Mouse (Mus musculus): ENCODE results near the gene Hbb-bs. TPM values are rescaled to one million over a fixed set of nuclear protein-coding genes. Genes with fewer than 3 reads are reported as not detected.
"Not testable (repeated sequence)": the region's sequence is repeated elsewhere in the genome, so short reads cannot be mapped to it uniquely, and the experiment has no call there.

Gene Hbb-bs
- polyA plus RNA-seq, 1 experiment from 2014 or later = 4,227 TPM

GRCm38 (mm10) chr7:103808120-103808519, 19.8 kb downstream of the Hbb-bs start:
- not testable (repeated sequence) for H3K9ac ChIP-seq (ENCODE audit: low read depth, low read length); H3K36me3 ChIP-seq (ENCODE audit: control insufficient read depth, insufficient read depth, low read length); H3K4me2 ChIP-seq (ENCODE audit: low read length); H3K27ac ChIP-seq (ENCODE audit: low read length); H3K4me3 ChIP-seq (ENCODE audit: low read depth, low read length); ATAC-seq; H3K9me3 ChIP-seq (replicated peaks; ENCODE audit: control insufficient read depth, low read length, poor library complexity, severe bottlenecking); H3K27me3 ChIP-seq (ENCODE audit: control insufficient read depth, insufficient read depth, low read depth, low read length); H3K4me1 ChIP-seq (ENCODE audit: control insufficient read depth, insufficient read depth, low read length)
- 80% methylated on average over 2 of the region's 2 CpGs for WGBS

GRCm38 (mm10) chr7:103806856-103807255, 21.0 kb downstream of the Hbb-bs start:
- Histone ChIP-seq H3K4me3 (ENCODE audit: low read depth, low read length) (no peak overlapping the region), H3K4me1 (ENCODE audit: control insufficient read depth, insufficient read depth, low read length) (no peaks in the 10 kb centered on the region), H3K27ac (ENCODE audit: low read length) (no peak overlapping the region), H3K9me3 (replicated peaks; ENCODE audit: control insufficient read depth, low read length, poor library complexity, severe bottlenecking) (no peaks in the 10 kb centered on the region), H3K4me2 (ENCODE audit: low read length) (no peak overlapping the region), H3K9ac (ENCODE audit: low read depth, low read length) (no peak overlapping the region), H3K27me3 (ENCODE audit: control insufficient read depth, insufficient read depth, low read depth, low read length) (no peaks in the 10 kb centered on the region), H3K36me3 (ENCODE audit: control insufficient read depth, insufficient read depth, low read length) (no peaks in the 10 kb centered on the region)
- WGBS = 61% methylated on average over 1 of the region's 1 CpGs
- no peak for ATAC-seq

- Histone ChIP-seq H3K4me3 (ENCODE audit: low read depth, low read length) (no peak overlapping the region), H3K9ac (ENCODE audit: low read depth, low read length) (no peak overlapping the region), H3K4me2 (ENCODE audit: low read length) (no peak overlapping the region), H3K9me3 (replicated peaks; ENCODE audit: control insufficient read depth, low read length, poor library complexity, severe bottlenecking) (no peaks in the 10 kb centered on the region), H3K36me3 (ENCODE audit: control insufficient read depth, insufficient read depth, low read length) (no peaks in the 10 kb centered on the region), H3K27ac (ENCODE audit: low read length) (no peak overlapping the region), H3K4me1 (ENCODE audit: control insufficient read depth, insufficient read depth, low read length) (no peaks in the 10 kb centered on the region), H3K27me3 (ENCODE audit: control insufficient read depth, insufficient read depth, low read depth, low read length) (no peaks in the 10 kb centered on the region)
- WGBS = 19% methylated on average over 4 of the region's 4 CpGs
- no peak for ATAC-seq
Observed at GRCm38 (mm10) chr7:103792669-103793388, 35.1 kb downstream of the Hbb-bs start.

- Histone ChIP-seq H3K27me3 (ENCODE audit: control insufficient read depth, insufficient read depth, low read depth, low read length) (no peaks in the 10 kb centered on the region), H3K9me3 (replicated peaks; ENCODE audit: control insufficient read depth, low read length, poor library complexity, severe bottlenecking) (no peaks in the 10 kb centered on the region), H3K9ac (ENCODE audit: low read depth, low read length) (no peak within 1 kb of the TSS), H3K36me3 (ENCODE audit: control insufficient read depth, insufficient read depth, low read length) (no peaks in the 10 kb centered on the region), H3K4me1 (ENCODE audit: control insufficient read depth, insufficient read depth, low read length) (no peaks in the 10 kb centered on the region), H3K4me2 (ENCODE audit: low read length) (no peak within 1 kb of the TSS), H3K4me3 (ENCODE audit: low read depth, low read length) (no peak within 1 kb of the TSS), H3K27ac (ENCODE audit: low read length) (no peak within 1 kb of the TSS)
- WGBS = 86% methylated on average over 3 of the region's 3 CpGs
- no peak for ATAC-seq
Observed at GRCm38 (mm10) chr7:103791721-103792120, 36.2 kb downstream of the Hbb-bs start, which contains the start of gene Olfr67. Gene Olfr67, minus strand, starts transcription at chr7:103791821.

GRCm38 (mm10) chr7:103779598-103779997, 48.3 kb downstream of the Hbb-bs start, which contains the start of gene Olfr68:
Gene Olfr68, minus strand, starts transcription at chr7:103779698.
- no peak within 1 kb of the TSS for H3K4me3 ChIP-seq (ENCODE audit: low read depth, low read length)
- no peak for ATAC-seq
- H3K4me1 ChIP-seq (ENCODE audit: control insufficient read depth, insufficient read depth, low read length) = no peaks in the 10 kb centered on the region
- 74% methylated on average over 3 of the region's 3 CpGs for WGBS
- no peak within 1 kb of the TSS for H3K4me2 ChIP-seq (ENCODE audit: low read length)
- no peaks in the 10 kb centered on the region for H3K9me3 ChIP-seq (replicated peaks; ENCODE audit: control insufficient read depth, low read length, poor library complexity, severe bottlenecking)
- no peak within 1 kb of the TSS for H3K9ac ChIP-seq (ENCODE audit: low read depth, low read length)
- no peaks in the 10 kb centered on the region for H3K27me3 ChIP-seq (ENCODE audit: control insufficient read depth, insufficient read depth, low read depth, low read length)
- no peak within 1 kb of the TSS for H3K27ac ChIP-seq (ENCODE audit: low read length)
- H3K36me3 ChIP-seq (ENCODE audit: control insufficient read depth, insufficient read depth, low read length) = no peaks in the 10 kb centered on the region

GRCm38 (mm10) chr7:103777652-103778051, 50.2 kb downstream of the Hbb-bs start:
- not testable (repeated sequence) for ATAC-seq; H3K27ac ChIP-seq (ENCODE audit: low read length); H3K36me3 ChIP-seq (ENCODE audit: control insufficient read depth, insufficient read depth, low read length); H3K9ac ChIP-seq (ENCODE audit: low read depth, low read length); H3K9me3 ChIP-seq (replicated peaks; ENCODE audit: control insufficient read depth, low read length, poor library complexity, severe bottlenecking); H3K4me3 ChIP-seq (ENCODE audit: low read depth, low read length); H3K4me2 ChIP-seq (ENCODE audit: low read length); H3K27me3 ChIP-seq (ENCODE audit: control insufficient read depth, insufficient read depth, low read depth, low read length); H3K4me1 ChIP-seq (ENCODE audit: control insufficient read depth, insufficient read depth, low read length)
- 94% methylated on average over 3 of the region's 4 CpGs for WGBS

Other genes with a start within 250 kb of the Hbb-bs start
- 0.15 TPM in 1 of 2 replicates, not detected in the other for gene Olfr618, start 238.0 kb downstream of the Hbb-bs start, polyA plus RNA-seq (2015; fragmentation: Nextera tagmentation; extraction: Ambion mirVana)
- not detected in 2 replicates for gene Olfr619, start 227.5 kb downstream of the Hbb-bs start, polyA plus RNA-seq (2015; fragmentation: Nextera tagmentation; extraction: Ambion mirVana)
- not detected in 2 replicates for gene Olfr620, start 215.6 kb downstream of the Hbb-bs start, polyA plus RNA-seq (2015; fragmentation: Nextera tagmentation; extraction: Ambion mirVana)
- gene Olfr622, start 185.4 kb downstream of the Hbb-bs start, polyA plus RNA-seq (2015; fragmentation: Nextera tagmentation; extraction: Ambion mirVana) = not detected in 2 replicates
- gene Olfr623, start 164.4 kb downstream of the Hbb-bs start, polyA plus RNA-seq (2015; fragmentation: Nextera tagmentation; extraction: Ambion mirVana) = not detected in 2 replicates
- not detected in 2 replicates for gene Olfr624, start 156.9 kb downstream of the Hbb-bs start, polyA plus RNA-seq (2015; fragmentation: Nextera tagmentation; extraction: Ambion mirVana)
- not detected in 2 replicates for gene Olfr625-ps1, start 145.4 kb downstream of the Hbb-bs start, polyA plus RNA-seq (2015; fragmentation: Nextera tagmentation; extraction: Ambion mirVana)
- not detected in 2 replicates for gene Olfr243, start 113.4 kb downstream of the Hbb-bs start, polyA plus RNA-seq (2015; fragmentation: Nextera tagmentation; extraction: Ambion mirVana)
- gene Olfr628, start 97.7 kb downstream of the Hbb-bs start, polyA plus RNA-seq (2015; fragmentation: Nextera tagmentation; extraction: Ambion mirVana) = not detected in 2 replicates
- not detected in 2 replicates for gene Olfr629, start 83.2 kb downstream of the Hbb-bs start, polyA plus RNA-seq (2015; fragmentation: Nextera tagmentation; extraction: Ambion mirVana)
- gene Olfr630, start 70.8 kb downstream of the Hbb-bs start, polyA plus RNA-seq (2015; fragmentation: Nextera tagmentation; extraction: Ambion mirVana) = not detected in 2 replicates
- not detected in 2 replicates for gene Olfr69, start 56.5 kb downstream of the Hbb-bs start, polyA plus RNA-seq (2015; fragmentation: Nextera tagmentation; extraction: Ambion mirVana)
- not detected in 2 replicates for gene Olfr68, start 48.4 kb downstream of the Hbb-bs start, polyA plus RNA-seq (2015; fragmentation: Nextera tagmentation; extraction: Ambion mirVana)
- not detected in 2 replicates for gene Olfr67, start 36.3 kb downstream of the Hbb-bs start, polyA plus RNA-seq (2015; fragmentation: Nextera tagmentation; extraction: Ambion mirVana)
- 1,229 and 1,369 TPM in 2 replicates for gene Hbb-bt, start 14.1 kb downstream of the Hbb-bs start, polyA plus RNA-seq (2015; fragmentation: Nextera tagmentation; extraction: Ambion mirVana)
- not detected in 2 replicates for gene Hbb-bh2, start 12.4 kb upstream of the Hbb-bs start, polyA plus RNA-seq (2015; fragmentation: Nextera tagmentation; extraction: Ambion mirVana)
- gene Hbb-bh1, start 15.1 kb upstream of the Hbb-bs start, polyA plus RNA-seq (2015; fragmentation: Nextera tagmentation; extraction: Ambion mirVana) = not detected in 2 replicates
- gene Hbb-y, start 25.1 kb upstream of the Hbb-bs start, polyA plus RNA-seq (2015; fragmentation: Nextera tagmentation; extraction: Ambion mirVana) = 6.2 and 23.2 TPM in 2 replicates
- not detected in 2 replicates for gene Olfr66, start 58.2 kb upstream of the Hbb-bs start, polyA plus RNA-seq (2015; fragmentation: Nextera tagmentation; extraction: Ambion mirVana)
- not detected in 2 replicates for gene Olfr64, start 66.4 kb upstream of the Hbb-bs start, polyA plus RNA-seq (2015; fragmentation: Nextera tagmentation; extraction: Ambion mirVana)
- not detected in 2 replicates for gene Olfr65, start 75.4 kb upstream of the Hbb-bs start, polyA plus RNA-seq (2015; fragmentation: Nextera tagmentation; extraction: Ambion mirVana)
- gene Olfr631, start 100.7 kb upstream of the Hbb-bs start, polyA plus RNA-seq (2015; fragmentation: Nextera tagmentation; extraction: Ambion mirVana) = not detected in 2 replicates
- gene Olfr632, start 106.3 kb upstream of the Hbb-bs start, polyA plus RNA-seq (2015; fragmentation: Nextera tagmentation; extraction: Ambion mirVana) = not detected in 2 replicates
- gene Olfr633, start 116.3 kb upstream of the Hbb-bs start, polyA plus RNA-seq (2015; fragmentation: Nextera tagmentation; extraction: Ambion mirVana) = not detected in 2 replicates
- 0.03 TPM in 1 of 2 replicates, not detected in the other for gene Olfr635, start 143.1 kb upstream of the Hbb-bs start, polyA plus RNA-seq (2015; fragmentation: Nextera tagmentation; extraction: Ambion mirVana)
- not detected in 2 replicates for gene Olfr638, start 170.7 kb upstream of the Hbb-bs start, polyA plus RNA-seq (2015; fragmentation: Nextera tagmentation; extraction: Ambion mirVana)
- 0.04 TPM in 1 of 2 replicates, not detected in the other for gene Olfr639, start 189.2 kb upstream of the Hbb-bs start, polyA plus RNA-seq (2015; fragmentation: Nextera tagmentation; extraction: Ambion mirVana)
- gene Olfr640, start 197.5 kb upstream of the Hbb-bs start, polyA plus RNA-seq (2015; fragmentation: Nextera tagmentation; extraction: Ambion mirVana) = not detected in 2 replicates
- not detected in 2 replicates for gene Olfr641, start 207.3 kb upstream of the Hbb-bs start, polyA plus RNA-seq (2015; fragmentation: Nextera tagmentation; extraction: Ambion mirVana)
- gene Olfr642, start 224.6 kb upstream of the Hbb-bs start, polyA plus RNA-seq (2015; fragmentation: Nextera tagmentation; extraction: Ambion mirVana) = not detected in 2 replicates
- gene 4930516K23Rik, start 233.3 kb upstream of the Hbb-bs start, polyA plus RNA-seq (2015; fragmentation: Nextera tagmentation; extraction: Ambion mirVana) = not detected in 2 replicates
- not detected in 2 replicates for gene Olfr644, start 243.8 kb upstream of the Hbb-bs start, polyA plus RNA-seq (2015; fragmentation: Nextera tagmentation; extraction: Ambion mirVana)

Data from midbrain, embryonic 16.5 days (tissue).